Mouse (Mus musculus): Measurements from ENCODE around the gene Tmem189.
A peak's percentile ranks its signal among the peaks of the same experiment; 100 is the strongest.

The Tmem189 gene

GRCm38 (mm10) chr2:167701472-167701871, 11.8 kb upstream of the Tmem189 start:
- no peak for DNase-seq (ENCODE audit: low read depth, low spot score)

- DNase-seq (ENCODE audit: low read depth, low spot score), result no peak
These were observed 10.4 kb upstream of the Tmem189 start for GRCm38 (mm10) chr2:167700018-167700417.

DNA sequence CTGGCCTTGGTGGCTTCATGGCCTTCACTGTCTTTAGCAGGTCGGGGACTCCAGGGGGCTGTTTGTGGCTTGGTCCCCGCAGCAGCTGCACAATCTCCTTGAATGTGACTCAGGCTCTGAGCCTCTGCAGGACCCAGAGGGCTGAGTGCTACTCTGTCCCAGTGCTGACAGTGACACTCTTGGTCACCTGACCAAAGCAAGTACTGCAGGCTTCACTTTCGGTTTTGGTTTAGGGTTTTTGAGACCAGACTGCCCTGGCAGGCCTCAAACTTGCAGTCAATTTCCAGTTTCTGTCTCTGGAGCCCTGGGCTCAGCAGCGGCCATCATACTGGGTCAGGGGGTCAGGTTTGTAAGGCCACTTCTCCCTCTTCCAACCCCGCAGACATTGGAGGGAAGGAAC, 8.3 kb upstream of the Tmem189 start:
- no peak for DNase-seq (ENCODE audit: low read depth, low spot score)

GRCm38 (mm10) chr2:167696143-167696542, 6.5 kb upstream of the Tmem189 start:
- DNase-seq (ENCODE audit: low read depth, low spot score), result no peak

DNA sequence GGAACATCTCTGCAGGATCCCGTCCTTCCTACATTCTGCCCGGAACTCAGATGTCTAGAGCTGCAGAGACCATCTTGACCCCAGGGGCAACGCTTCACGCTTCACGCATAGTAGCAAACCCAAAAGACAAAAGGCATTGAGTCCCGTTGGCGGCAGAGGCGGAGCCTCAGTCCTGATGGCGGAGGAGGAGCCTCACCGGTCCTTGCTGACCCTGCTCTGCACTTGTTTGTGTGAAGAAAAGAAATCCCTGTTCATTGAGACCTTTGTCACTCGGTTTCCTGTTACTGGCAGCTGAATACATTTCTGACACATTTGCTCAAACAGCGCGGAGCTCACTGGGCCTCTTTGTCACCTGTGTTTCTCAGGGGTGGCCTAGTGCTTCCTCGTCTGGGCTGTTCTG, 5.9 kb upstream of the Tmem189 start:
- no peak for DNase-seq (ENCODE audit: low read depth, low spot score)

GRCm38 (mm10) chr2:167694963-167695362, 5.3 kb upstream of the Tmem189 start:
- no peak for DNase-seq (ENCODE audit: low read depth, low spot score)

GRCm38 (mm10) chr2:167694244-167694643, 4.6 kb upstream of the Tmem189 start:
- no peak for DNase-seq (ENCODE audit: low read depth, low spot score)

DNA sequence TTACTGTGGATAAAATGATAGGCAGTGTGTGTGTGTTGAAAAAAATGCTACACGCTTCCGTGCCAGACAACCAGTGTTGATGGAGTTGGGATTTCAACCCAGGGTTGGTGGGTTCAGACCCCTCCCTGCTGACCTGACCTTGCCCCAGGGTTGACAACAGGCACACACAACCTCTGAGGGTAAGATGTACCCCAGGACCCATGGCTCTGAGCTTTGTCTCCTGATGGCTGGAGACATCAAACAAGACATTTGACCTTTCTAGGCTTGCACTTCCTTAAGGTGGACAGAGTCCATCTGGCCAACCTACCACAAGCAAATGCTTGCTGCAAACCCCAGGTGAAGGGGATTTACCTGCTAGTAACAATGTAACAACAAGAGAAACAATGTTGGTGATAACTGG, 3.9 kb upstream of the Tmem189 start:
- no peak for DNase-seq (ENCODE audit: low read depth, low spot score)

- DNase-seq (ENCODE audit: low read depth, low spot score), result no peak
These were observed 3.2 kb upstream of the Tmem189 start for GRCm38 (mm10) chr2:167692831-167693230.

GRCm38 (mm10) chr2:167691871-167692661, 2.4 kb upstream of the Tmem189 start:
- no peak for DNase-seq (ENCODE audit: low read depth, low spot score)

DNA sequence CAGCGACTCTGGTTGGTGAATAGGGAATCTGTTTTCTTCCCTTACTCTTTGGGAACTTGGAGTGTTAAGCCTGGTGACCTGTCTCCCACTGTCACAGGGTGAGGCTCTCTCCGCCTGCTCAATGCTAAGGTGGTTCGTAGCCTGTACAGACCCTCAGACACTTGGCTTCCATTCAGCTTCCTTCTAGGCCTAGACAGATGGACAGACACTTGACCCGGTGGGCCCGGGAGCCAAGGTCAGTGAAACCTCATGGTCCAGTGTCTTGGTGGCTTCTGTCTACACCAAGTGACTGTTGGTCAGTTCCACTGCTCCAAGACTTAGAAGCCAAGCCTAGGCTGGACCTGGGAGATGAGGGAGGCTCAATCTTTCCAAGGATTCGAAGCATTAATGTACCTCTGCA, 1.8 kb upstream of the Tmem189 start:
- no peak for DNase-seq (ENCODE audit: low read depth, low spot score)

- DNase-seq (ENCODE audit: low read depth, low spot score), result no peak
These were observed 1.3 kb upstream of the Tmem189 start for GRCm38 (mm10) chr2:167690962-167691311.

GRCm38 (mm10) chr2:167690219-167690961, 768 bp upstream of the Tmem189 start:
- DNase-seq (ENCODE audit: low read depth, low spot score), result no peak

DNA sequence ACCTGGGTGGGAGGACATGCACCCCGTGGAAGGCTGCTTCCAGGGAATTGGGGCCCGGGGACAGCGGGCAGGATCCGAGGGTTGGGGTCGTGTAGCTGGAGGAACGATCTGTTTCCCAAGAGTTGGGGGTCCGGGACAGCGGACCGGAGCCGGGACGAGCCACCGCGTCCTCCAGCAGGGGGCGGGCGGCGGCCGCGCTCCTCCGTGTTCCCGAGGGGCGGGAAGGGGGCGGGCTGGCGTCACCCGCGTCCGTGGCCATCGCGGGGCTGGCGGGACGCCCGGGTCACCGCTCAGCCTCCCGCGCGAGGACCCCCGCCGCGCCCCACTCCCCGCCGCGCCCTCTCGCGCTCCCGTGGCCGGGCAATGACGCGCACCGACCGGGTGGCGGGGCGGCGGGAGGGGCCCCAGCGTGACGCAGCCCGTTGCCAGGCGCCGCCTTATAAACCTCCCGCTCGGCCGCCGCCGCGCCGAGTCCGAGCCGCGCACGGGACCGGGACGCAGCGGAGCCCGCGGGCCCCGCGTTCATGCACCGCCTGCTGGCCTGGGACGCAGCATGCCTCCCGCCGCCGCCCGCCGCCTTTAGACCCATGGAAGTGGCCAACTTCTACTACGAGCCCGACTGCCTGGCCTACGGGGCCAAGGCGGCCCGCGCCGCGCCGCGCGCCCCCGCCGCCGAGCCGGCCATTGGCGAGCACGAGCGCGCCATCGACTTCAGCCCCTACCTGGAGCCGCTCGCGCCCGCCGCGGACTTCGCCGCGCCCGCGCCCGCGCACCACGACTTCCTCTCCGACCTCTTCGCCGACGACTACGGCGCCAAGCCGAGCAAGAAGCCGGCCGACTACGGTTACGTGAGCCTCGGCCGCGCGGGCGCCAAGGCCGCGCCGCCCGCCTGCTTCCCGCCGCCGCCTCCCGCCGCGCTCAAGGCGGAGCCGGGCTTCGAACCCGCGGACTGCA, 847 bp downstream of the Tmem189 start, which contains the start of gene Cebpb:
Cebpb (plus strand) TSS at position 418 of the 954 bp plus-strand sequence.
- DNase-seq (ENCODE audit: low read depth, low spot score), result peak; percentile 46

DNA sequence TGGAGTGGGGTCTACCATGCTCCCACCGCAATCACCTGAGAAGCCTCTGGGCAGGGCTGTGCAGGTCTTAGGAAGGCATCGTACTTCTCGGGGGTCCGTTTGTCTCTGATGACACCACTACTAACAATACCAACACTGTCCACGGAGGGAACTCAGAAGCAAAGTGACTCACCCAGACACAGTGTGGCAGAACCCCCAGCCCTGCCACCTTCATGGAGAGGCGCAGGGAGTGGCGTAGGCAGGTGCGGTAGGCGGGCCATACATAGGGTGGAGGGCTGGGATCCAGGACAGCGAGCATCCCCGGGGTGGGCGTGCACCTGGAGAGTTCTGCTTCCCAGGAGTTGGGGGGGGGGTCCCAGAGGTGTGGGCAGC, 1.5 kb downstream of the Tmem189 start:
- no peak for DNase-seq (ENCODE audit: low read depth, low spot score)

DNA sequence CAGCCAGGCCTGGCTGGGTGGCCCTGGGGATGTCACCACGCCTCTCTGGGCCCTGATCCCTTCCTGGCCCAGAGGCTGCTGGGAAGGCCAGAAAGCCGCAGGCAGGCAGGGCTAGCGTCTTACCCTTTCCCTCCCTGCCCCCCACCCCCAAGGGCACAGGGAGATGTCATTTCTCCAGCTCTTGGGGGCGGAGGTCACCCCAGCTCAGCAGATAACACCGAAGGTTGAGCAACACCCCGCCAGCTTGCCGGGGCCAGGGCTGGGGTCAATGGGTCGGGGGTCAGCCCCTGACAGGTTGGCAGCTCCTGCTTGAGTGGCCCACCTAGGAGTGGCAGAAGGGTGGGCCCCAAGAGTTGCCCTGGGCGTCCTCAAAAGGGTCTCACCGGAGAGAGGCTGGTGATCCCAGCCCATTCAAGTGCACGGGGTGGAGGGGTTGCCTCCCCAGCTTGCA, 1.9 kb downstream of the Tmem189 start:
- DNase-seq (ENCODE audit: low read depth, low spot score), result no peak

- DNase-seq (ENCODE audit: low read depth, low spot score), result no peak
These were observed 2.4 kb downstream of the Tmem189 start for GRCm38 (mm10) chr2:167687250-167687586.

DNA sequence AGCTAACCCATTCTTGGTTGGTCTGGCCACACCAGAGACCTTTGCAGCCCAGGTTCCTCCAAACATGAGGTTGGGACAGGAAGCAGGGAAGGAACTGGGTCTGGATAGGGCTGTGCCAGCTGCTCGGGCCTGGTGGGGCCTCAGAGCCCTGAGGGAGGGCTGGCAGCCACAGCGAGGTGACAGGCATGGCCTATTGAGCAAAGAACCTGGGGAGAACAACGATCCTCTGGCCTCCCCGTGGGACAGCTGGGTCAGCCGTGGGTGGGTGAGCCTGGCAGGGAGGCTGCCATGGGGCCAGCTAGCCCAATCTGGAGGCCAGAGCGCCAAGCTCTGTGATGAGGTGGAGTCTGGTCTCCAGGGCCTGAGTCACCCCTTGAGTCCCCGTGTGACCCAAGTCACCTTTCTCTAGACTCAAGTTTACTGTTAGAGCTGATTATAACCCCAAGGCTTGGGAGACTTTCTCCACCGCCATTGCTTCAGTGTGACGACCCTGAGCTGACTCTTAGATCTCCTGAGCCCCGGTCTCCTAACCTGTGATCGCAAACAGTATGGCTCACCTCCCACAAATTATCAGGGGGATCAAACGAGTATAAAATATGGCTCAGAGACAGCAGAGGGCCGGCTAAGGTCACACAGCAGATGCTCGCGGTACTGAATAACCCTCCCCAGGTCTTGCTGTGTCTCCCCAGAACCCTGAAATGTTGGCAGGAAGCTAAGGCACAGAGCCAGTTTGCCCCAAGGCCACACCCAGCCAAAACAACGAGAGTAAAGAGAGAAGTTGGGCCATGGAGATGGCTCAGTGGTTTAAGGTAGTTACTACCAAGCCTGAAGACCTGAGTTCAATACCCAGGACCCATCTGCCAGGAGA, 3.0 kb downstream of the Tmem189 start:
- no peak for DNase-seq (ENCODE audit: low read depth, low spot score)

- DNase-seq (ENCODE audit: low read depth, low spot score), result no peak
These were observed 3.8 kb downstream of the Tmem189 start for GRCm38 (mm10) chr2:167685865-167686264.

GRCm38 (mm10) chr2:167685137-167685536, 4.5 kb downstream of the Tmem189 start:
- peak; percentile 91 for DNase-seq (ENCODE audit: low read depth, low spot score)

DNA sequence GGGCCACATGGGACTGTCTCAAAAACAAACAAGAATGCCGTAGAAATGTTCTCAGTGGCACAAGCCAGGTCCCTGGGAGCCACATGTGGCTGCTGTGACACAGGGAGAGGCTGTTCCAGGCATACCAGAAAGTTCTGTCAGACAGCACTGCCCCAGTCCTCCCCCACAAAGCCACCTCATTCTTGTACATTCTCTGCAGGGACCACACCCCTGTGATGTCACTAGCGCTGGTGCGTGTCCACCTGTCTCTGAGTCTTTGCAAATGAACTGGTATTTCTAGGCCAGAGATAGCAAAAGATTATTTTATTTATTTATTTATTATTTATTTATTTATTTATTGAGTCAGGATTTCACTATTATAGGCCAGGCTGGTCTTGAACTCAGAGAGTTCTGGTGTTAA, 5.9 kb downstream of the Tmem189 start:
- DNase-seq (ENCODE audit: low read depth, low spot score), result no peak

Measured in embryo, embryonic 11.5 days (tissue).